Mouse (Mus musculus) heart, embryonic 14.5 days (tissue): ENCODE measurements around the gene Zyg11b. TPM values are rescaled to one million over a fixed set of nuclear protein-coding genes. Genes with fewer than 3 reads are reported as not detected.

Experiments used
- polyA plus RNA-seq: library from polyadenylated mRNA; unstranded; fragments of >200 nt; fragmentation: Nextera tagmentation; extraction: Ambion mirVana; gene quantifications from 2 replicates; pipeline ENCODE4 v1.2.1, GENCODE M21; 2014

Gene Zyg11b
- polyA plus RNA-seq, 1 experiment from 2014 or later: 10.7 TPM

Other genes starting within 250 kb of the Zyg11b start
- 0.42 and 0.80 TPM in 2 replicates for gene Podn, start 204.7 kb downstream of the Zyg11b start, polyA plus RNA-seq
- gene Scp2, start 156.1 kb downstream of the Zyg11b start, polyA plus RNA-seq: 196 and 207 TPM in 2 replicates
- gene Echdc2, start 135.7 kb downstream of the Zyg11b start, polyA plus RNA-seq: 23.6 and 23.9 TPM in 2 replicates
- not detected in 2 replicates for gene Zyg11a, start 83.0 kb downstream of the Zyg11b start, polyA plus RNA-seq
- 47.4 and 48.9 TPM in 2 replicates for gene Coa7, start 27.0 kb upstream of the Zyg11b start, polyA plus RNA-seq
- gene Shisal2a, start 82.3 kb upstream of the Zyg11b start, polyA plus RNA-seq: 1.1 and 2.0 TPM in 2 replicates
- 57.7 and 68.5 TPM in 2 replicates for gene Gpx7, start 105.9 kb upstream of the Zyg11b start, polyA plus RNA-seq
- 40.1 and 53.1 TPM in 2 replicates for gene Tut4, start 158.3 kb upstream of the Zyg11b start, polyA plus RNA-seq